Mouse (Mus musculus) cerebellum, adult (tissue): Measurements from ENCODE around the gene Cblb.

Experiments used
- ATAC-seq: cut with Nextera tagmentation; 2 replicates; pipeline ENCODE4 v1.9.2; 2017; ENCODE audit warnings: mild to moderate bottlenecking, moderate library complexity, mixed read lengths; ENCODE audit not compliant: insufficient number of reproducible peaks, low FRiP score, low TSS enrichment

The Cblb gene

DNA sequence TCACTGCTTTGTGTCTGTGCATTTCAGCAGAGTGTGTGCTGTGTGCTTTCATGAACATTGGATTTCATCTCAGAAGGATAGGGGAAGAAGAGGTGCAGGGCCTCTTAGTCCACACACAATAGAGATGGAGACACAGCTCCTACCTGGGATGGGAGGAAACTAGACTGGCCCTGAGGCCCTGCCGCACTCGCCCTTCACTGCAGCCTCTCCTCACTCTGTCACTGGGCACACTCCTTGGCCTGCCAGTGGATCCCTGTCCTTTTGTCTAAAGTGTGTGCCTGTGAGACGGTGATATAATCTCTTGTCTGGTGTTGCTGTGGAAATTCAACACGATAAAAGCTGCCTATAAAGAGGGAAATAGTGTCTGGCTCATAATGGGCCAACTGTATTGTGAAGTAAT is 88.0 kb downstream of the Cblb start:
- ATAC-seq, result no peak

DNA sequence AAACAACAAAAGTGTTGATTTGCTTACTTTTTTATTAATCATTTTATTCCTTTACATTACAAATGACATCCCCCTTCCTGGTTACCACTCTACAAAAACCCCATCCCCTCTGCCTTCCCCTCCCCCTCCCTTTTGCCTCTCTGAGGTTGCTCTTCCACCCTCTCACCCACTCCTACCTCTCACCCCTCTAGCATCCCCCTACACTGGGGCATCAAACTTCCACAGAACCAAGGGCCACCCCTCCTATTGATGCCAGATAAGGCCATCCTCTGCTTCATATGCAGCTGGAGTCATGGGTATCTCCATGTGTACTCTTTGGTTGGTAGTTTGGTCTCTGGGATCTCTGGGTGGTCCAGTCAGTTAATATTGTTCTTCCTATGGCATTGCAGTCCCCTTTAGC is 93.9 kb downstream of the Cblb start:
- ATAC-seq, result no peak

DNA sequence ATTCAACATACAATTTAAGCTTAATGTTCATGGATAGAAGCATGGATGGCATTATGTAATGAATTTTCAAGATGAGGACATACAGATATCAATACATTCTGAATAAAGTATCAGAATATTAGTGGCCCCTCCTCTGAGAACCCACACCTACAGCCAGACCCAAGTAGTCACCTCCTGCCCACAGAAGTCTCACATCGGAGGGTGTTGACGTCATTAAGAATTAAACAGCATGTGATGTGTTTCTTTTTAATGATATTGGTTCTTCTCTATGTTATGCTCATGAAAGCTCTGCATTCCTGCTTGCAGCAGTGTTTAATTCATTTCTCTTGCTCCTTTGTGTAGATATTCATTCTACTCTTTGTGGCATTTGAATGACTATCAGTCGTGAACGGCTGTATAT is 94.9 kb downstream of the Cblb start:
- no peak for ATAC-seq

DNA sequence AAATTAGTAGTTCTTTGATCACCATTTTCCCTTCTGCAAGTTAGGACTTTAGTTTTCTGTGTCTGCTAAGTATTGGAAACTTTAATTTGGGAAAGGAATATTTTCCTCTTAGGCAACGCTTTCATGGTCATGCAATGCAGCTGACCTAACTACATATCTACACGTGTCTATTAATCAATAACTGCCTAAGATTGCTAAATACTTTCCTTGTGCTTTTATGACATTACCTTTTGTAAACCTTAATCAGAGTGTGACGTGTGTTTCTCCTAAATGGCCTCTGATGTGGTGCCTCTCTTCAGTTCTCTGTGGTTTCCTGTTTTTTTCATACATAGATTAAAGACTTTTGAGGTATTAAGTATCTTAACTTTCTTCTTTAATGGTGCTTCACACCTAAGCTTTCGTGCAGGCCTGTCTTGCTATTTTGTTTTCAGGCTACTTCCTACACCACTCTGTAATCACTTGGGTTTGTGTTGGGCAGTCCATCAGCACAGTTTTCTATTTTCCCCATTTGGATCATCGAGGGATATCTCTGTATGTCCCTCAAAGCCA is 98.4 kb downstream of the Cblb start:
- no peak for ATAC-seq

DNA sequence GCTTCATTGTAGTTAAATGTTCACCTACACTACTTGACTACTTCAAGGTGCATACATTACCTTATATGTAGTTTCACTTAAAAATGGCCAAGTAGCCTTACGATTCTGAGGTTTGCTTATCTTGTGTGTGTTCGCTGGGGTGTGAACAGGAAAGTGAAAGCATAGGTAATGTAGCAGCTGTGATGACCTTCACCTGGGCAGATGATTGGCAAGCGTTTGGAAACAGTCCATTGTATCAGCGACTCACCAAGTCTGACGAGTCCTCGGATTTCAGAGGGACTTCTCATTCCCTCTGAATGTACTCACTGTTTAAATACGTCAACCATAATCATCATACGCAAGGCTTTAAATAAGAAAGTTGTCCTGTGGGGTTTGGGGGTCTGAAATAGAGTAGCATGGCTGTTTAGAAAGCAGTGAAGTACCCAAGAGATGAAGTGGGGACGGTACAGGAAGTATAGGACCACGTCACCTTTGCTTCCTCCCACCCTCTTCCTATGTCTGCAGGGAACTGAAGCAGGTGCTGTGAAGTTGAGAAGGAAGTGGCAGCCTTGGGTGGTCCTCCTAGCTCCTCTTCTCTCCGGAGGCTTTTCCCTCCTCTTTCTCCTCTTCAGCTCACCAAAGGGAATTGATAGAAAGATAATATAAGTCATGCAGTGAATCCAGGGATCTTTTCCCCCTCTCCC is 101.9 kb downstream of the Cblb start:
- ATAC-seq, result no peak

DNA sequence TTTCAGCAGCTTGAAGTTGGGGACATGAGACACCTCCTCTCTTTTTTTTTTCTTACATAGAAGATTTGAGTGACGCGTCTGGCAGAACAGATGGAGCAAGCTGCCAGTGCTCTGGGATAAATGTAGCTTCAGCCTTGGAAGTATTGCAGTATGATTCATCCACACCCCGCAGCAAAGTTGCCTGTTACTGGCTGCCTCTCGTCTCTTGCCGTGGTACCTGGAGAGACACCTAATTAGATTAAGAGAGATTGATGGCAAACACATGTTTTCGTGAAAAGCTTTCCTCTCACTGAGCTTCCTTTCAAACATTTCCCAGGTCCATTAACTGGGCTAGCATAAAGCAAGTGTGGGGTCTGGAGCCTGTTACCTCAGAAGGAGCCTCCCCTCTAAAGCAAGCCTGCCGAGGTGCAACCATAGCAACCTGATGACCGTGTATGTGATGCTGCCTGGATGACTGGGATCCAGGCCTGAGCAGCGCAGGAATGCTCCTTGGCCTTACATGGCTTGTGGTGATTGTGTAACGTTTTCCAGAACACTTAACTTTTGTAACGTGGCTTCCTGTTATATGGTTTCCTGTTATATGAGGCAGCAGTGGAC is 103.7 kb downstream of the Cblb start:
- ATAC-seq, result peak; percentile 86

DNA sequence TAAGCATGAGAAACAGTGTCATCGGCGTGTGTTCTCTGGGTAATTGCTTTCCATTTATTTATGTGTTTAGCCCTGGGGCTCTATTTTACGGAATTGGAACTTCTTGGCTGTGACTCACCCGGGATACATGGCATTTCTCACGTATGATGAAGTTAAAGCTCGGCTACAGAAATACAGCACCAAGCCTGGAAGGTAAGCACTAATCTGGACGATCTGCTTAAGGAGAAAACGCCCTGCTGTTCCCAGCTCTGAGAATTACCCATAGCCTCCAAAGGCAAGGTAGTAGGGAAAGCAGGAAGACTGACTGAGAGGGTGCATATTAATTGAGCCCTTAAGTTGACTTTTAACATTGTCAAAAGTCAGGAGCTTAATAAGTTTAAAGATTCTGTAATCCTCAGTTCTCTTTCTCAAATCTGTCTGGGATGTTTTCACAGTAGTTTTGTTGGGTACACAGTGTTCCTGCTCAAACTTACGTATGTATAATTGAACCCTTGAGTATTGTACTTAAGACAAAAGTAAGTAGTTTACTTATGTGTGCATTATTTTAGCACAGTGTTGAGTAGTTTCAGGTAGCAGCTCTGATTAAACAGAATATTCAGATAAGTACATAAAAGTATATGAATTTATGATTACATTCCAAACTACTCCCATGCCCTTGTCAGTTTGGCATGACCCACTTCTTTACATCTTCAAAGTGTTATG is 104.8 kb downstream of the Cblb start:
- no peak for ATAC-seq

DNA sequence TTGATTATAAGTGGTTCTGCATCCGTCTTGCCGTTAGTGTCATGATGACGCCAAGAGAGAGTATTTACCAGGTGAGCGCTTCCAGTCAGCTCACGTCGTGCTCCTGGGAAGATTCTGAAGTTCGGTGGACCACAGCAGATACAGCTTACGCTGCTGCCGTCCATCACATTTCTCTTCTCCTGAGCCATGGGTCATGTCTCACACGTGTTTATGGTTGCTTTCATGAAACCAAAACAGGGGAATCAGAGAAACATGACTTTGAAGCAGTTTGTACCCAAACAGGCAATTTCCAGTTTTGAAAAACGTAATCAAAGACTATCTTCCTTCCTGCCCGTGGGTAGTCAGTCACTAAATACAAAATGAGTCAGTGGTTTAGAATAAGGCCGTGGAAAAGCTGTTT is 112.1 kb downstream of the Cblb start:
- ATAC-seq, result no peak

DNA sequence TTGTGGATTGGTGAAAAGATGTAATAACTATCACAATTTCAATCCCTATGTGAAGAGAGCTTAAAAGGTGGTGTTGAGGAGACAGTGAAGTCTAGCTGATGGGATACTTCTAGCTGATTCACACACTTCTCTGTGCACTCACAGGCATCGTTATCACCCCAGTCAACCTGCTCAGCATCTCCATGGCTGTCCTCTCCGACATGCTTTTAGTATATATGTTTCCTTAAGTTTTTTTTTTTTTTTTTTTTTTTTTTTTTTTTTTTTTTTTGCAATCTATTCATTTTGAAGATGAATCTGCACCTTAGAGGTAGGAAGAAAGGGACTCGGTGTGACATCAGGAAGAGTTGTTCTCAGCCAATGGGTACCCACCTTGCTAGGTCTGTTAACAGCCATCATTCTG is 112.8 kb downstream of the Cblb start:
- ATAC-seq, result no peak

DNA sequence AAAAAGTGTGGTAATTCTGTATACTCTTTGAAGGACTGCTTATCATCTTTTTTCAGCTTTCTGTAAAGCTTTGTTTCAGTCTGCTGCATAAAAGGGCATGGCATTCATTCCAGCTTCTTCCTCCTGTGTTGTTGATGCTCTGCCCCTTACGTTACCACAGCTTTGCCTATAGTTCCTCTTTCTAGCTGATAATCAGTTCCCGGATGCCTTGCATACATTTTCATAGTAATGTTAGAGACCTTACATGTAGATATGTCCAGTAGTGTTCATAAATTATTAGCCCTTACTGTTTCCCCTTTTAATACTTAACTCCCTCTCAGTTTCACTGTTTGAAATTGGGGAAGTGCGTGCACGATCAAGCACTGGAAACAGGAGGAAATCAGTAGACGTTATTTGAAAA is 113.8 kb downstream of the Cblb start:
- ATAC-seq, result no peak

DNA sequence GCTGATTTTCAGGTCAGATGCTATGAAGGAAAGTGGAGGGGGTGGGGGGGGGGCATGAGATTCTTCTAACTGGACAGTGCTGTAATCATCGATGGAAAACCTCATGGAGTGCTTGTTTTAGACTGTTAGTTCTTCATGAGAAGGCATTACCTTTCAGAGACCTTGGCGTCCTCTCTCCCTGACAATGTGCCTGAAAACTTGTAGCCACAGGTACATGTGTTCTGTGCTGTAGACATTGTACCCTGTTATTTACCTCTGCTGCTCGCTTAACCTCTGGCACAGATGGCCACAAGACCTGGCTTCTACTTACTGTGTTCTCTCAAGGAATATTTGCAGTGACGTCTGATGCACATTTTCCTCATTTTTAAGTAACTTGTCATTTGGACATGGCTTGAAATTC is 114.5 kb downstream of the Cblb start:
- ATAC-seq, result no peak

DNA sequence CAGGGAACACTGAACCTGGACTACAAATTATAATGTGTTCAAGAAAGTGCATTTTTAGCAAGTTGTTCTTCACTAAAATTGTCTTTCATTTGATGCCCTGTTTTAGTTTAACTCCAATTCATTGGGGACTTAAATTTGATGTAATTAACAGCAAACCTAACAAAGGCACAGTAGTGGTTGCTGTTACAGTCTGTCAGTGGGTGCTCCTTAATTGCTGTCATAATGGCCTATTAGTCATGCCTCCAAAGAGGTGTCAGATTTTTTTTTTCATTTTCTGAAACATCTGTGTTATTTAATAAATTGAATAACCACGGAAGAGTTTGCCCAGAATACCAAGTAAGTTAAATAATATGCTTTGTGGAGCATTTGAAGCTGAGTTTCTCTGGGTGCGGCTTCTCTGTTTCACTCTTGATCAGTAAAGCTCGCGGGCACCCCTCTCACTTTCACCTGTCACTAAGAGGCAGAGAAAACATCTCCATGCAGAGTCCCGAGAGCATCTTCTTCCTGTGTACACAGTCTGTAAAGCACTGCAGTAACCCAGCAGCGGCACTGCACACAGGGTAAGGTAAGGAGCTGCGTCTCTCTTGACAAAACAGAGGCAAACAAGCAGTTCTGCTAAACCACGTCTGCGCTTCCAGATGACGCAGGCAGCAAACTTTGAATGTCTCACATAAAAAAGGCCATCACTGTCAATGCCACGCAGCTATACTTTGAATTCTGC is 116.1 kb downstream of the Cblb start:
- no peak for ATAC-seq

DNA sequence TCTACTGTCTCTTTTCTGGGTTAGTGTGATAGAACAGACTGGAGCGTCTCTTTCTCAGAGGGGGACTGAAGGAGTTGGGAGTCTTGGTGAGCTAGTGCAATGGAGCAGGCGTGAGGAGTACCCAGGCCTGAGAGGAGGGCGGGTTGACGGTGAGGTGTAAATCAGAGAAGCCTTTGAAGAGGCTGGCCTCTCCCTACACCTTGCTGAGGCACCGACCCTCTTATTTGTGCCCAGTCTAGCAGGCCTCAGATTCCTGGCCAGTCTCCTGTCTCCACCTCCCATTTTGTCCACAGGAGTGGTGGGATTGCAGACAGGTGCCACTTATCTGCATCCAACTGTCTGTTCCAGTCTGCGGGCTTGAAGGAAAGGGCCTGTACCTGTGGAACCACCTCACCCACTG is 117.0 kb downstream of the Cblb start:
- no peak for ATAC-seq

DNA sequence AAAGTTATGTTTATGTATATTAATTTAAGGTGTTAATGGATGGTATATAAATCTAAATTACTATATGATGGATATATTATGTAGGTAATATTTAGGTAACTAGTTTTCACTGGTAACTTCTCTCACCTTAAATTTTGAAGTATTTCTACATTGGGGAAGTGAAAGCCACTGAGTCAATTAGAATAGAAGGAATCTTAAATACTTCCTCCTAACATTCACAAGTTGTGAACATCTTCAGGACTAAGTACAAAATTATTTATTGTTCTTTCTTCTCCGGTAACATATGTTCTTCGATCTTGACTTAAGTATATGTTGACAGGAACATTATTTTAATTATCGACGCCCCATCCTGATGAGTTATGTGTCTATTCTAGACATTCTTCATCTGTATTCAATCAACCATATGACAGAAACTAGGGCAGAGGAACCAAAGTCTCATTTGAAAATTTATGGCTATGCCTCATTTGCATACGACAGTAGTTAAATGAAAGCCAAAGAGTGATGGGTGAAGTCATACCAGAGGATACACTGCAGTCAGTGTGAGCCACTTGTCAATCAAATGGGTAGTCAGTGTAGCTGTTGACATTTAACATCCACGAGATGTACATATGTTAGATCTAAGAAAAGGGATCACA is 118.2 kb downstream of the Cblb start:
- ATAC-seq, result no peak

DNA sequence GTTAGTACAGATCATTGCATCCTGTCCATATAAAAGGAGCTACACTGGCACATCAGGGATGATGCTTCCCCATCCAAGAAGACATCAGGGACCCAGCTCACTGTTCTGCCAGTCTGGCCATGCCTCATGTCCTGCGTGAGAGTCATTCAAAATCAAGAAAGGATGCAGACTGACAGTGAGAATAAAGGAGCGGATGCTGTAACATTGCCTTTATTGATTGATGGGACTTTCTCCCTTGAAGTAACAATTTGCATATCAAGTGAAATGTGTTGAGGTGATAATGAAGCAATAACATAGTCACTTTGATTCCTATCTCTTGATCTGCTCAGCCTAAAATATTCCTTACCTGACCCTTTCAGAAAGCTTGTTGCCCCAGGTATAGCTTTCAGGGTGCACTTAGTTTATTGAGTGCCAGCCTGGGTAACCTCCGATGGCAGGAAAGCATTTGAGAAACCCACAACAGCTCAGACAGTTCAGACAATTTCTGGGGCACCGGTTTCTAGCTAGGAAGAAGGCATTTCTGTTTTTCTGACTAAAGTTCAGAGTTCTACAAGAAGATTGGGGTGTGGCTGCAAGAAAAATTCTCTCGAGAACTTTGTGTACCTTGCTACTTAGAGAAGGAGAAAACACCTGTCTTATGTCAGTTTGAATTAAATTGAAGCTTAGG is 124.1 kb downstream of the Cblb start:
- ATAC-seq, result no peak

DNA sequence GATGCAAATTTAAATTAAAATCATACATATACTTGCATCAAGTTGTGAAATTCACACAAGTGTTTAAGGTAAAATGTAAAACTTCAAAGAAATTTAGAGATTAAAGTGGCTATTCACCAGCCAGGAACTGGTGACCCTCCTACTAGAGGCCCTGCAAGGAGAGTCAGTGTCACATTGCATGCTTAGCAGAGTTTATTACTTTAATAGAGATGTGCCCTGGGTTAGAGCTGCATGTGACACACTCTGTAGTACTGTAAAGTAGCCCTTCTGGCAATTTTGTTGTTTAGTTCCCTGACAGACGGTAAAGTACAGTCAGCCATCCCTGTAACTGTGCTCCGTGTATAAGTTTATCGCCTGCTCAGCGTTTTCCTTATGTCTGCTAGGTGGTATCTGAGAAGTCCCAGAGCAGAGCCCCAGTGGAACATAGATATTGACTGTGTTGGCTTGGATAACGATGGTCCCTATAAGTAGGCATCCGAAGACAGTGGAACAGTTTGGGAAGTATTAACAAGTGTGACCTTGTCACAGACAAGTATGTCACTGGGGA is 129.0 kb downstream of the Cblb start:
- no peak for ATAC-seq

DNA sequence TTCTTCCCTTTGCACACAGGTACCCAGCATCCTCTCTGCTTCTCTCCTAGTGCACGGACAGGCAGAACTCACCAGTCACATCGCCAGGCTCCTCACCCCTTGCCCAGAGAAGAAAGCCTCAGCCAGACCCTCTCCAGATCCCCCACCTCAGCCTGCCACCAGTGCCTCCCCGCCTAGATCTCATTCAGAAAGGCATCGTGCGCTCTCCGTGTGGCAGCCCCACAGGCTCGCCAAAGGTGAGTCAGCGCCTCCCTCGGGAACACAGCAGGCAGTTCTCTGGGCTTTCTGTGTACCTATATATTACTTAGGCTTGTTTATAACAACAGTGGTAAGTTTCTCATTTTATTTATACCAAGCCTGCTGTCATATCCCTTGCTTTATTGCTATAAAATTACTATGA is 133.2 kb downstream of the Cblb start:
- peak; percentile 26; the same call in 1 of the 2 replicates for ATAC-seq

DNA sequence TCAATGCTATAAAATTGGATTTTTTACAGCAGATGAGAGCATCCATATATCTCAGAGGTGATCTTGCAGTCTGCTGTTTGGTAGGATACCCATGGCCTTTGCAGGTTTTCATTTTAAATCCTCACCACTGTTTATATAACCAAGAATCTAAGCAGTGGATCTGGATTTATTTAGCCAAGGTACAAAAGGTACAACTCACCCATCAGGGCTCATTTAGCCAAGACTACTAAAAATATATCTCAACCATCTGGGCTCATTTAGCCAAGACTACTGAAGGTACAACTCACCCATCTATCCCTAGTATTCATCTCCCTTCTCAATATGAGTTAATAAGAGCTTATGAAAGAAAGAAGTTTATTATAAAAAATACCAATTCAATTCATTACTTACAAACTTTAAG is 142.2 kb downstream of the Cblb start:
- peak; percentile 94 for ATAC-seq

DNA sequence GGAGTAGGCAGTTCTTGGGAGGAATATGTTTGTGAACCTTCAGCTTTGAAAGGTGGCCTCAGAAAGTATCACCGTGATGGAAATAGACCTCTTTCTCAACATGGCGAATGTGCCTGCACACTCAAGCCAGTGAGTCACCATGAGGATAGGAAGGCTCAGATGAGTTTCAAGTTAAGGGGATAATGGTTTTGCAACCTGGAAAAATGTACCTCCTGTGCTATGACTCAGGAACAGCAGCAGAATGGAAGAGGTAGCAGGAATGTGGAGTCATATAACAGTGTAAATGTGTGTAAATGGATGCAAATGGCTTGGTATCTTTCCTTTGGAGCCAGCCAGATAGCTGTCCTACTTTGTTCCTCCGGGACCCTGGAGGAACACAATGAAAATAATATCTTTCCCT is 148.8 kb downstream of the Cblb start:
- ATAC-seq, result no peak

DNA sequence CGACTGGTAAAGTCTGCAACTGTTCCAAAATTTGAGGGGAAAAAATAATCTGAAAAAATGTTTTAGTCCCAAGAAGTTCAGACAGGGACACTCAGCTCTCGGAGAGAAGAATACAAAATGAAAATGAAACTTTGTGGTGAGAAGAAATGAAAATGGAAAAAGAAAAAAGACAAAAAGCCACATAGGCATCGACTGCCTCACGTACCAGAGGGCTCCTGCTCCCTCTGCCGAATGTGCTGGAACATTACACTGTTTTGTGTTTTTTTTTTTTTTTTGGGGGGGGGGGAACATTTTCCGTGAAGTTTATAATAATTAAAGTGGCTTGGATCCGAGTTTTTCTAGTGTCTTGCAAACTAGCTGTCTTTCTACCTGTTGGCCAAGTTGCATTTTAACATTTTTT is 151.0 kb downstream of the Cblb start:
- no peak for ATAC-seq
